Mouse (Mus musculus) liver, embryonic 16.5 days (tissue): ENCODE data around the gene Skiv2l. TPM values are rescaled to one million over a fixed set of nuclear protein-coding genes. Genes with fewer than 3 reads are reported as not detected.
"Not testable (repeated sequence)": the region's sequence is repeated elsewhere in the genome, so short reads cannot be mapped to it uniquely, and the experiment has no call there.

Experiments
- ATAC-seq: fragments of 200-750 bp; cut with Nextera tagmentation; 2 replicates; pipeline ENCODE4 v1.8.0; 2017; ENCODE audit warnings: low read depth, mild to moderate bottlenecking, moderate number of reproducible peaks, moderate library complexity
- H3K27ac ChIP-seq: fragments of 300-500 bp; sonication (generic); 2 replicates; pipeline ENCODE4 v1.5.1; 2014; ENCODE audit warnings: mild to moderate bottlenecking, low read length
- H3K27me3 ChIP-seq: fragments of 300-500 bp; sonication (generic); 2 replicates; pipeline ENCODE4 v1.6.1; 2014; ENCODE audit warnings: low read depth, low read length, mixed read lengths; ENCODE audit not compliant: control insufficient read depth, insufficient read depth
- H3K36me3 ChIP-seq: fragments of 300-500 bp; sonication (generic); 2 replicates; pipeline ENCODE4 v1.6.1; 2014; ENCODE audit warnings: mild to moderate bottlenecking; ENCODE audit not compliant: control insufficient read depth, insufficient read depth
- H3K4me1 ChIP-seq: fragments of 300-500 bp; sonication (generic); 2 replicates; pipeline ENCODE4 v1.6.1; 2014; ENCODE audit warnings: low read depth, low read length, mixed read lengths; ENCODE audit not compliant: control insufficient read depth
- H3K4me2 ChIP-seq: fragments of 300-500 bp; sonication (generic); 2 replicates; pipeline ENCODE4 v1.6.1; 2014; ENCODE audit warnings: low read depth, low read length, mixed read lengths
- H3K4me3 ChIP-seq: fragments of 300-500 bp; sonication (generic); 2 replicates; pipeline ENCODE4 v1.5.1; 2014; ENCODE audit warnings: low read depth, mild to moderate bottlenecking, low read length
- H3K9ac ChIP-seq: fragments of 300-500 bp; sonication (generic); 2 replicates; pipeline ENCODE4 v1.6.1; 2014; ENCODE audit warnings: low read depth, low read length
- H3K9me3 ChIP-seq: fragments of 300-500 bp; sonication (generic); replicated peaks from 2 replicates; pipeline ENCODE4 v1.6.1; 2016; ENCODE audit warnings: low read length; ENCODE audit not compliant: control insufficient read depth
- WGBS: fragments of 180-500 bp; shearing (Covaris S2); extraction: QIAGEN DNeasy Blood & Tissue Kit; methylation state at CpG from one replicate; pipeline ENCODE4 v1.1.7; 2014; ENCODE audit not compliant: insufficient replicate concordance; 5-methylcytosine and 5-hydroxymethylcytosine counted together
- polyA plus RNA-seq: library from polyadenylated mRNA; unstranded; fragments of >200 nt; fragmentation: Nextera tagmentation; extraction: Ambion mirVana; gene quantifications from 2 replicates; pipeline ENCODE4 v1.2.1, GENCODE M21; 2015

The Skiv2l gene
- polyA plus RNA-seq, 1 experiment from 2014 or later: 27.3 TPM

DNA sequence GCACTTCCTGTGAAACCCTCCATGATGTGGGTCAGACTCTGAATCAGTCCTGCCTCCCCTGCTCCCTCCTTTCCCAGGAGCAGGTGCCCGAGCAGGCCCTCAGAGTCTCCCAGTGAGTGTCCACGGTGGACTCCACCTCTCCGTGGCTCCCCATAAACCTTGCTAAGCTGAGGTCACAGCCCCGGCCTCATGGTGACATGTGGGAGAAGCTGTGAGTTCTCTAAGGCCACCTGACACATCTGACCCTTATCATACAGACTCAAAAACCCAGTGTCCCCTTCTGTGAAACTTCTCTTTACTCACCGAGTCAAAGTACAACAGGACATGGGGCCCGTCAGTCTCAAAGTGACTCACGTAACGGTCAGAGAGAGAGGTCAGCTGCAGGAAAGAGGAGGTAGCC is 39.2 kb downstream of the Skiv2l start:
- H3K9me3 ChIP-seq, H3K27me3 ChIP-seq, H3K9ac ChIP-seq, H3K4me2 ChIP-seq, H3K27ac ChIP-seq, H3K4me1 ChIP-seq, H3K36me3 ChIP-seq, H3K4me3 ChIP-seq: not testable (repeated sequence)
- WGBS: 67% methylated on average over 7 of the region's 8 CpGs
- peak; percentile 49 for ATAC-seq

- not testable (repeated sequence) for H3K27ac ChIP-seq
Observed at GRCm38 (mm10) chr17:34810411-34810810, 39.6 kb downstream of the Skiv2l start.

DNA sequence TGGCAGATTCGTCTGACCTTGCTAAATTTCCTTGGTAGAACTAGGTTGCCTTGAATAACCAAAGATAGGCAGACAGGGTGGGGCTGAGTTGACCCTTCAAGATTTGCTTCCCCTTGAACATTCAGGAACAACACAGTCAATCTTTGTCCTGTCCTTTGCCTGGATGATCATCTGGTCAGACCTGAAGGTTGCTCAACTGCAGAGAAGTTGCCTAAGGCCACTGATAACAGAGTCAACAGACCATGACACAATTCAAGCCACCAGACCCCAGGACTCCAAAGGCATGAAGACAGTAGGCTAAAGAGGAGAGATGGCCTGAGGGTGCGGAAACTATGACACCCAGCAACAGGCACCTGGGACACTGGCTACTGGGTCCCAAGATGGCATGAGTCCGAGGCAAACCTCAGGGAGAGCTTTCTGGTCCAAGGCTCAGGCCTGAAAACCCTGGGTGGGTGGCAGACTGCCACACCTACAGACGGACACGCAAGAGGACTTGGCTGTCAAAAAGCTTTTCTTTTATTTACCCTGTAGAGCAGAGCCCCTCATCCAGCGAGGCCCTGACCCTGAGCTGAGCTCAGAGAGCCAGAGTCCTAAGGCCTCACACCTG is 41.3 kb downstream of the Skiv2l start:
- Histone ChIP-seq H3K4me2 (no peak overlapping the region), H3K27ac (peak overlapping the region; percentile 61), H3K36me3 (no peaks in the 10 kb centered on the region), H3K4me1 (no peaks in the 10 kb centered on the region; the same call in 1 of the 2 replicates), H3K27me3 (no peaks in the 10 kb centered on the region), H3K4me3 (no peak overlapping the region), H3K9me3 (peaks cover 4% of the 10 kb centered on the region), H3K9ac (no peak overlapping the region)
- 57% methylated on average over 6 of the region's 6 CpGs for WGBS
- ATAC-seq: peak; percentile 82

More at GRCm38 (mm10) chr17:34810411-34810810, 39.6 kb downstream of the Skiv2l start:
- ATAC-seq, H3K27me3 ChIP-seq, H3K4me2 ChIP-seq, H3K36me3 ChIP-seq, H3K4me3 ChIP-seq, H3K9me3 ChIP-seq, H3K4me1 ChIP-seq, H3K9ac ChIP-seq: not testable (repeated sequence)
- WGBS: 80% methylated on average over 5 of the region's 5 CpGs

DNA sequence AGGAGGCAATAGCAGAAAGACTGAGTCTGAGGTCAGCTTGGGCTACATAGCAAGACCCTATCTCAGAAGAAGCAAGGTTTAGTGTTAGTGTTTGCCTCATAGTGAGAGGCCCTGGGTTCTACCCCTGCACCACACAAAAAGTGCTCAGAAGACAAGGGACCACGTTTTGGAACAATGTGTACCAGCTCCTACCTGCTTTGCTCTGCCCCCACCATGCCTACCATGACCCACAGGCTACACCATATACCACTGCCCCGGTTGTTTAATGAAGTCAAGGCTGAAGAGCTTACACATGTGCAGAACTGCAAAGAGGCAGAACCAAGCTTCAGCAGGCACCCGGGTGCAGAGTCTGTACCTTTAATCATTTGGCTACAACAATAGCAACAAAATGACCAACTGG is 42.8 kb downstream of the Skiv2l start:
- 48% methylated on average over 3 of the region's 3 CpGs for WGBS
- Histone ChIP-seq H3K27me3 (no peaks in the 10 kb centered on the region), H3K9ac (no peak overlapping the region), H3K4me1 (no peaks in the 10 kb centered on the region; the same call in 1 of the 2 replicates), H3K4me3 (no peak overlapping the region), H3K36me3 (no peaks in the 10 kb centered on the region), H3K27ac (no peak overlapping the region), H3K9me3 (peaks cover 4% of the 10 kb centered on the region), H3K4me2 (no peak overlapping the region)
- ATAC-seq: no peak

DNA sequence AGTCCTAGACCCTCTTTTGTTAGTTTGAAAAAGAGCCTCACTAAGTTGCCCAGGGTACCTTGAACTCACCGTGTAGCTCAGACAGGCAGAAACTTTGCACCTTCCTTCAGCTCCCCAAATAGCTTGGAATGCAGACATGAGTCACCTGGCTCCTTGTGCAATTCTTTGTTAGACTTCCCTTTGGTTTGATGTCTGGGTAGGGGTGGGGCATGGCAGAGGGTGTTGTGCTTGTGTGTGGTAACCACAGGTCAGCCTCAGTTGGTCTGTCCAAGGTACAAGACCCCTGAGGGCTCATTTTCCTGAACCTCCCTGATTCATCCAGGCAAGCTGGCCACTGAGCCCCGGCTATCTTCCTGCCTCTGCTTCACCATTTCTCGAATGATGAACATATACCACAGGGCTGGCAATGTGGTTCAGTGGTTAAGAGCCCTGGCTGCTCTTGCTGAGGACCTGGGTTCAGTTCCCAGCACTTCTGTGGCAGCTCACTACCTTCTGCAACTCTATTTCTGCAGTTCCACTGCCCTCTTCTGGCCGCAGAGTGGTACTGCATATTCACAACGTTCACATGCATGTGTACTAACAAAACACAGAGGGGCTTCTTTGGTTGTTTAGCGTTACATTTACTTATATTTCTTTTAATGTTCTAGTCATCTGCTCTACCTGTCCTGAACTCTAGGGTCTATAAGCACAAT is 45.0 kb downstream of the Skiv2l start:
- Histone ChIP-seq H3K27ac (no peak overlapping the region), H3K27me3 (no peaks in the 10 kb centered on the region), H3K36me3 (no peaks in the 10 kb centered on the region), H3K4me1 (no peaks in the 10 kb centered on the region; the same call in 1 of the 2 replicates), H3K9me3 (peaks cover 4% of the 10 kb centered on the region), H3K9ac (no peak overlapping the region), H3K4me3 (no peak overlapping the region), H3K4me2 (no peak overlapping the region)
- ATAC-seq: no peak
- 62% methylated on average over 6 of the region's 6 CpGs for WGBS

- not testable (repeated sequence) for H3K9ac ChIP-seq, H3K27me3 ChIP-seq, H3K4me1 ChIP-seq, H3K4me3 ChIP-seq, H3K9me3 ChIP-seq, H3K36me3 ChIP-seq, H3K27ac ChIP-seq, ATAC-seq, H3K4me2 ChIP-seq
- WGBS: 77% methylated on average over 5 of the region's 6 CpGs
Observed at GRCm38 (mm10) chr17:34804301-34804700, 45.7 kb downstream of the Skiv2l start, which contains the start of gene Cyp21a1. TSS of gene Cyp21a1 (minus strand) at chr17:34804561.

GRCm38 (mm10) chr17:34803367-34803766 is 46.6 kb downstream of the Skiv2l start:
- not testable (repeated sequence) for H3K4me1 ChIP-seq, H3K27ac ChIP-seq, H3K36me3 ChIP-seq, H3K27me3 ChIP-seq, ATAC-seq, H3K9ac ChIP-seq, H3K9me3 ChIP-seq, H3K4me2 ChIP-seq, H3K4me3 ChIP-seq
- 80% methylated on average over 6 of the region's 6 CpGs for WGBS

DNA sequence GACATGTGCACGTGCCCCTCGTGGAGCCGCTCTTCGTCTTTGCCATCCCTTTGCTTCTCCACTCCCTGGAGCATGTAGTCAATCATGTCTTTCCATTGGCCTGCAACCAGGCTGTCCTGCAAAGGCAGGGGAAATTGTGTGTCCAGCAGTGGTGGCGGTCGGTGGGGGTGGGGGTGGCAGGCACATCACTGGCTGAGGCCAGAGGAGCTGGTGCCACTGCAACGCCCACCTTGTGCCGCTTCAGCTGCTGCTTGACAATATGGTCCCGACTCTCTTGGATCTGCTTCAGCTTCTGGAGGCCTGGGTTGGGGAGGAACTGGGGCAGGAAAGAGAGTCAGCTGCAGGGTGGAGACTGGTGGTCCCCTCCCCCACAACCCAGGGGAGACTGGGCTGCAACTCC is 47.3 kb downstream of the Skiv2l start:
- H3K27me3 ChIP-seq, H3K36me3 ChIP-seq, H3K9me3 ChIP-seq, H3K4me1 ChIP-seq, H3K4me2 ChIP-seq, H3K4me3 ChIP-seq, ATAC-seq, H3K9ac ChIP-seq, H3K27ac ChIP-seq: not testable (repeated sequence)
- WGBS: 79% methylated on average over 9 of the region's 9 CpGs

DNA sequence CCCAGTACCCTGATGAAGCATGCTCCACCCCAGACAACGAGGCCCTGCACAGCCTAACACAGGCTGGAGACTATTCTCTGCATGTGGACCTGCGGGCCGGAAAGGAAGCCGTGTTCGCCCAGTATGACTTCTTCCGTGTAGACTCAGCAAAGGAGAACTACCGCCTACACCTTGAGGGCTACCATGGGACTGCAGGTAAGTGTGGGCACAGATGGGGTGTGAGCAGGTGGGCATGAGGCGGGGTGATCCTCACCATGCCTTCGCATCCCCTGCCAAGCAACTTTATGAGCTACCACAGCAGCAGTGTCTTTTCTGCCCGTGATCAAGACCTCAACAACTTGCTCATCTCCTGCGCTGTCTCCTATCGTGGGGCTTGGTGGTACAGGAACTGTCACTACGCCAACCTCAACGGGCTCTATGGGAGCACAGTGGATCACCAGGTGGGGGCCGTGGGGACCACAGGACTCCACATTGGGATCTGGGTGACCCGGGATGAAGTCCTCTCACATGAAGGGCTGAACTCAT is 49.2 kb downstream of the Skiv2l start:
- not testable (repeated sequence) for H3K36me3 ChIP-seq, H3K27me3 ChIP-seq, H3K9ac ChIP-seq, H3K9me3 ChIP-seq, H3K4me2 ChIP-seq, H3K4me1 ChIP-seq, H3K27ac ChIP-seq, ATAC-seq, H3K4me3 ChIP-seq
- 72% methylated on average over 16 of the region's 16 CpGs for WGBS
